Mouse (Mus musculus) kidney, adult 2 months (tissue): ENCODE results near the gene Ccl1. TPM values are rescaled to one million over a fixed set of nuclear protein-coding genes. Genes with fewer than 3 reads are reported as not detected.

Source experiments
- DNase-seq: peaks from one replicate; pipeline ENCODE4 v3.0.0; 2021
- H3K27ac ChIP-seq: fragments of 200-500 bp; 2 replicates; pipeline ENCODE4 v1.5.1; 2012; ENCODE audit warnings: low read depth, low read length, control low read depth, inconsistent platforms; ENCODE audit not compliant: insufficient read depth
- H3K27me3 ChIP-seq: fragments of 200-500 bp; replicated peaks from 2 replicates; pipeline ENCODE4 v1.6.1; 2012; ENCODE audit warnings: mild to moderate bottlenecking, moderate library complexity, low read length, inconsistent platforms; ENCODE audit not compliant: control insufficient read depth, insufficient read depth
- H3K36me3 ChIP-seq: fragments of 200-500 bp; 2 replicates; pipeline ENCODE4 v1.6.1; 2012; ENCODE audit warnings: mild to moderate bottlenecking, moderate library complexity, low read length, inconsistent platforms; ENCODE audit not compliant: control insufficient read depth, insufficient read depth
- H3K4me1 ChIP-seq: fragments of 200-500 bp; 2 replicates; pipeline ENCODE4 v1.6.1; 2011; ENCODE audit warnings: low read length; ENCODE audit not compliant: control insufficient read depth, insufficient read depth
- H3K4me3 ChIP-seq: fragments of 200-500 bp; 2 replicates; pipeline ENCODE4 v1.5.1; 2011; ENCODE audit warnings: mild to moderate bottlenecking, low read depth, low read length, control low read depth; ENCODE audit not compliant: insufficient read depth
- CTCF ChIP-seq: fragments of 200-500 bp; conservative IDR thresholded peaks from 2 replicates; pipeline ENCODE4 v1.5.1; 2011; ENCODE audit warnings: low read depth, mild to moderate bottlenecking, control low read depth, low read length, moderate library complexity, mixed read lengths; ENCODE audit not compliant: insufficient read depth, insufficient read length
- POLR2A ChIP-seq: fragments of 200-500 bp; IDR thresholded peaks from one replicate; pipeline ENCODE4 v1.6.1; 2011; ENCODE audit warnings: low read depth, low read length, control low read depth
- WGBS: fragments of 180-500 bp; shearing (Covaris S2); methylation state at CpG from one replicate; pipeline ENCODE4 v1.1.7; 2018; 5-methylcytosine and 5-hydroxymethylcytosine counted together
- polyA plus RNA-seq: library from polyadenylated mRNA; depleted of rRNA; stranded (reverse); fragments of >200 nt; gene quantifications from 2 replicates; pipeline ENCODE4 v1.2.3, GENCODE M21; 2012; rRNA removed

The Ccl1 gene
- polyA plus RNA-seq, 1 experiment = not detected

DNA sequence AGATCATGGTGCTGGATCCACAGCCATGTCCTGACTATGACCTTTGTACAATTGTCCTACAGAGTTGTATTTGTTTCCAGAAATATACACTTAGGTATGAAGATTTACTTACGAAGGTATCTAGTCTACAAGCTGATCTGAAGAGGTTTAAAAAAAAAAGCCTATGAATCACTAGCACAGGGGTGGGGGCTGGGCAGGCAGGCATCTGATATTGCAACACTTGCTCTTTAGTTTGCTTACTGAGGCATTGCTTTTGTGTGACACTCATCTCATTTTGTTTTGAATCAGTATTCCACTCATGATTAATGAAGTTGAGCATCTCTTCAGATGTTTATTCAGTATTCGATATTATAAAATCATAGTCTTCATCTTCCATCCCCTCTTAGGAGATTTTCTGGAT, 169.3 kb downstream of the Ccl1 start:
- DNase-seq = no peak
- no peaks in the 10 kb centered on the region for H3K4me1 ChIP-seq

DNA sequence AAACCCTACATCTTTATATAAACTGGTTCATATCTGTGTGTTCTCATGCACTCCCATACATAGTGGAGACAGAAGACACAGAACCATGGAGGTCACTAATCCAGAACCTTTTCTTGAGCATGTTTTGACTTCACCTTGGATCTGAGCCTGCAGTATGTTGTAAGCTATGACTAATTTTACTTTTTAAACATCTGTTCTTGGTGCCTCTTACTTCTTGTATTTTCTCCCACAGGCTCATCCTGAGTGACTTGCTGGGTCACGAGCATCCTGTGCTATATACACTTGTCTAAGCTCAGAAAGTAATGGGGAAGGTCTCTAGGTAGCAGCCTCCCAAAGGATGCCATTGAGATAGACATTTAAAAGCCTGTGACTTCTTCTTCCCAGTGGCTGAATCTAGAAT, 172.5 kb downstream of the Ccl1 start:
- no peak for DNase-seq
- no peak for TF ChIP-seq CTCF
- TF ChIP-seq POLR2A = no peak
- H3K27ac ChIP-seq = no peak overlapping the region
- 88% methylated on average over 1 of the region's 1 CpGs for WGBS
- no peaks in the 10 kb centered on the region for H3K4me1 ChIP-seq
- H3K36me3 ChIP-seq = no peaks in the 10 kb centered on the region
- no peak overlapping the region for H3K4me3 ChIP-seq
- H3K27me3 ChIP-seq = no peaks in the 10 kb centered on the region

More for the DNA sequence above, 169.3 kb downstream of the Ccl1 start:
- 74% methylated on average over 2 of the region's 2 CpGs for WGBS
- Histone ChIP-seq H3K27me3 (no peaks in the 10 kb centered on the region), H3K36me3 (no peaks in the 10 kb centered on the region), H3K27ac (no peak overlapping the region), H3K4me3 (no peak overlapping the region)
- no peak for TF ChIP-seq CTCF
- no peak for TF ChIP-seq POLR2A

Other genes starting within 250 kb of the Ccl1 start
- gene Ccl11, start 247.9 kb downstream of the Ccl1 start, polyA plus RNA-seq = 2.3 and 2.4 TPM in 2 replicates
- 1.2 and 2.3 TPM in 2 replicates for gene Ccl12, start 203.8 kb downstream of the Ccl1 start, polyA plus RNA-seq
- gene Ccl8, start 190.5 kb downstream of the Ccl1 start, polyA plus RNA-seq = 1.7 and 6.7 TPM in 2 replicates
- 0.26 and 0.41 TPM in 2 replicates for gene Tmem132e, start 83.2 kb upstream of the Ccl1 start, polyA plus RNA-seq